Mouse (Mus musculus): Measurements from ENCODE around the gene Tm2d3.

The Tm2d3 gene

DNA sequence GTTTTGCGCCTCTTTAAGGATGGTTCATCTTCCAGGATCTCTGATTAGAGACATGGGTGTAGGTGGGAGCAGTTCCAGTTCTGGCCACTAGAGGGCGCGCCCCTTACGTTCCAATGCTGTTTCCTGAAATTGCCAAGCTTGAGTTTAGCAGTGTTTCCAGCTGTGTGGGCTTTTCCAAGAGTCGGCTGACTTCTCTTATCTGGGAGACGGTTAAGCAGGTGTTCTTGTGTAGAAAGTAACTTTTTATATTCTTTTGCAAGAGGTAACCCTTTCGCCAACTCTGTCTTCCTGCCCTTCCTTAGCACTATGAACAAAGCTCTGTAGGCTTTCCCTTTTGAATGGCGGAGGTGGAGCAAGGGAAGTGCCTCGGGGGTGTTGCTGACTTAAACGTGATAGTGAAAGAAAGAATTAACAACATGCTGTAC lies 13.9 kb downstream of the Tm2d3 start:
- peak; percentile 74 to 85 for DNase-seq (ENCODE audit: low spot score in 2 of 2)

DNA sequence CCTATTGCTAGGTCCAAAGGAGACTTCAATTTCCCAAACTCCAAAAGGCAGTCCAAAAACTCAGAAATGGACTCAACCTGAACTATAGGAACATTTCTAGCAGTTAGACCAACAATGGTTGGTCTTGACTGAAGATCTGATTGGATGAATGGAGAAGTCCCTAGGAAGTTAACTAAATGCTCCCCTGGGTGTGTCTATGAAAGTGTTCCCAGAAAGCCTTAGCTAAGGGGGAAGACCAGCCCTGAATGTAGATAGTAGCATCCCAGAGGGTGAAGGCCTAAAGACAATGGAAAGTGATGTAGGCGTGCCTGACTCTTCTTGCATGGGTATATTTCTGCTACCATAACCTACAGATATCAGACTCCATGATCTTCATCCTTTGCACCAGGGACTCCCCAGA lies 17.5 kb downstream of the Tm2d3 start:
- peak in 1 of 2 experiments; percentile 11 for DNase-seq (ENCODE audit: low spot score in 2 of 2)

DNA sequence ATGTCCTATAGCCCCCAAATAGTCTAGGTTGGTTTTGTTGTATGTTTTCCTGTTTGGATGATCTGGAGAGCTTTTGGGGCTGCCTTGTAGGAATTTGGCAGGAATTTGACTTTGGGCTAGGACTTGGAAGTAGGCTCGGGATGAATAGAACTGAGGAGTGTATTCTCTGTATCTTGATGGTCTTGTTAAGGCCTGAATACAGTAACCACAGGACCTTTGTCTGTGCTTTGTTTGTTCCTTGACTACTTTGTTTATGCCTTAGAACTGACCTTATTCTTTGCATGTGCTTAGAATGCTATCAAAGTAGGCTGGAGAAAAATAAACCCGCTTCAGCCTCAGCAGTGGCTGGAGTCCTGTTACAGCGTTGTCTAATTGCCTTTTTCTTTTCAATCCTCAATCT lies 19.3 kb downstream of the Tm2d3 start:
- DNase-seq (ENCODE audit: low spot score in 2 of 2) = no peak

DNA sequence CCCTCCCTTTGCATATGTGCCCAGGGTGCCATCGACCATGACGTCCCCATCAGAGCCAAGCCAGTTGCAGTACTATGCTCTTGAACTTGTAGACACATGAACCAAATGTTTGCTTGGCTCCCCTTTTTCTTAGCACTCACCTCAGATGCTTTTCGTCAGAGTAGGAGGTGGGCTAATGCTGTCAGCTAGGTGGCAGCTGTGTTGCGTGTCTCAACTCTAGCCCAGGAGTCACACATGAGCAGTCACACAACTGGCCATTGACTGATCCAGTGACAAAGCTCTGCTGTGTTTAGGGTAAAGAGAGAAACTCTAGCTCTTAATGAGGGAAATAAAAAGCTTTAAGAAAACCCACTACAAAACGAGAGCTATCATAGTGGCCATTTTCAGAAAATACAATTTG lies 22.8 kb downstream of the Tm2d3 start:
- DNase-seq (ENCODE audit: low spot score in 2 of 2) = no peak

DNA sequence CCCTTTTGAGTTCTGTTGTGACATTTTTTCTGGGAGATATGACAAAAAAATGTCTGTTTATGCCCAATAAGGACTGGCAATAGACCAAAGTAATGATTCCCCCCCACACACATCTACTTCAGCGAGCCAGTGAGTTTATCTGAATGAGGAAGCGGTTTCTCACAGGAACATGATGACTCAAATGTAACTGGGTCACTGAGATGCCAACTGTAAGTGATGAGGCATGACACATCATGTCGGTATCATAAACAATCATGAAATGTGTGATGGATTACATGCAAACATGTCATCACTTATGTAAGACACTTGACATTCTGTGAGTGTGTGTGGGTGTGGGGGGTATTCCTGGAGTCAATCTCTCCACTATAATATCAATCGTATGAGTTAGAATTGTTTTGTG lies 23.3 kb downstream of the Tm2d3 start:
- DNase-seq (ENCODE audit: low spot score in 2 of 2) = no peak

DNA sequence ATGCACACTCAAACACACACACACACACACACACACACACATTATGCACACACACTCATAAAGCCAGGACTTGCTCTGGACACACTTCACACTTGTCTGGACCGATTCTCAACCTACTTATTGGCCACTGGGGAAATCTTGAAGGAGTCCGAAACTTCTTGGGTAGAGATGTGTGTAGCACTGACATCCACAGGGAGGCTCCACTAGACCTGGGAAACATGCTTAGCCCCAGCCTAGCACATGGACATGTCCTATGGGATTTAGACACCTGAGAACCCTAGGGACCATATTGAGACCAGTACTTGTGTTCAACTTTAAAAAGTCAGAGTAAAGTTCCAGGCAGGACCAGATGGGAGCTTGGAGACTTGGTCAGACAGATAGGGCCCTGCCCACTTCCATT lies 43.1 kb downstream of the Tm2d3 start:
- no peak for DNase-seq (ENCODE audit: low spot score in 2 of 2)

DNA sequence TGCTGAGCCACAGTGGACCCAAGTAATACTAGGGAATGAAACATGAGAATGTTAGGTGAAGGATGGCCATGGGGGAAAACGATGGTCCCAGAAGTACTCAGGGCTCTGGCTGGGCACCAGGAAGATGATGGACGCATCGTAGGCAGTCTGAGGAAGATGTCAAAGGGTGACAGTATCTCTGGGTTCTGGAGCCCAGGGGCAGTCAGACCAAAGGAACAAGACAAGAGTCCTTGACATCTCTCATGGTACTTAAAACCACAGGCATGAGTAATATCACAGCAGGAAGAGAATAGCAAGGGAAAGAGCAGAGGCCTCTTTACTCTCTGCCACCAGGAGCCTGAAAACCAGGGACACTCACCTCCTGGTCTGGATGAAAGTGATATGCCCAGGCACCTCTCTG lies 44.3 kb downstream of the Tm2d3 start:
- no peak for DNase-seq (ENCODE audit: low spot score in 2 of 2)

DNA sequence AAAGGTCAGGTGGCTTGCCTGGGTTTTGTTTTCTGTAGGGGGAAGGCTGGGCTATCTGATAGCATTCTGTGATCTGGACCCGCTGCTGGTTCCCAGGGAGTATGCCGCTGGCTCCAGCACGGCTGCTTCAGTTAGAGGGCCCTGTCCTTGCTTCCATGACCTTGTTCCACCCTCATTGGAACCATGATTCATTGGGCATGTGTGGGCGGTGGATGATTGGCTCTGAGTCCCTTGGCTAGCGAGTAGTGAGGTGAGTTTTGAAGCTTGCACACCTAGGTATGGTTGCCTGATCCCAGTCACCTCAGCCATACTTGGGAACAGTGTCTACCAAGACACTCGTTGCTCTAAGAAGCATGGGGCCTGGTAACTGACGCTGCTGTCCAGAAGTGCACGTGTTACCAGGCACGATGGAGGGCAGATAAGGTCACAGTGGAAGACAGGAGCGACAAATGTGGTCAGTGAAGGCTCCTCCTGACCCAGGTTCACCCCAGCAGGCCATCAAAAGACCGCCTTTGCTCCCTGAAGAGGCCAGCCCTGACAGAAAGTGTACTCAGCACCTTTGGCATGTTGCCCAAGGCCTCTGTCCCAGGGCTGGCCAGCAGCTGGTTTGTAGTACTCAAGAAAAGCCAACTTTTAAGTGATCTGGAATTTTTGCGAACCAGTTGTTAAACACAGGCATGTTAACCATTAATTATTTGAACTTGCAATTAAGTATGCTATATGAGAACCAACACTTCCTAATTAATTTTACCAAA lies 46.5 kb downstream of the Tm2d3 start:
- DNase-seq (ENCODE audit: low spot score in 2 of 2) = no peak

DNA sequence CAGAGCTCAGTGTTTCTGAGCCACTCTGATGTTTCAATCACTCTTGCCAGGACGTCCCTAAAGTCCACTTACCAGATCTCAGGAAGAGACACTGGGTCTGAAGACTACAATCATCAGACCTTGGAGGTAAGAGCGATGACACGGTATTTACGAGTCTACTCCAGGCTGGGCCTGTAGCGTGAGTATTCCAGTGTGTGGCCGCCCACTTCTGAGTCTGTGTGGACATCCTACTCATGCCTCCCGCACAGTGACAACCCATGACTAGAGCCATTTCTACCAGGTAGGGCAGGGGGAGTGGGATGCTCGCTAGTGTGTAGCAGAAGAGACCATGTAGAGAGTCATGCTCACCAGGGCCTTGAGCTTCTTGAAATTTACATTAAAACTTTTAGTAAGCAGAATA lies 51.9 kb downstream of the Tm2d3 start:
- DNase-seq (ENCODE audit: low spot score in 2 of 2) = no peak

DNA sequence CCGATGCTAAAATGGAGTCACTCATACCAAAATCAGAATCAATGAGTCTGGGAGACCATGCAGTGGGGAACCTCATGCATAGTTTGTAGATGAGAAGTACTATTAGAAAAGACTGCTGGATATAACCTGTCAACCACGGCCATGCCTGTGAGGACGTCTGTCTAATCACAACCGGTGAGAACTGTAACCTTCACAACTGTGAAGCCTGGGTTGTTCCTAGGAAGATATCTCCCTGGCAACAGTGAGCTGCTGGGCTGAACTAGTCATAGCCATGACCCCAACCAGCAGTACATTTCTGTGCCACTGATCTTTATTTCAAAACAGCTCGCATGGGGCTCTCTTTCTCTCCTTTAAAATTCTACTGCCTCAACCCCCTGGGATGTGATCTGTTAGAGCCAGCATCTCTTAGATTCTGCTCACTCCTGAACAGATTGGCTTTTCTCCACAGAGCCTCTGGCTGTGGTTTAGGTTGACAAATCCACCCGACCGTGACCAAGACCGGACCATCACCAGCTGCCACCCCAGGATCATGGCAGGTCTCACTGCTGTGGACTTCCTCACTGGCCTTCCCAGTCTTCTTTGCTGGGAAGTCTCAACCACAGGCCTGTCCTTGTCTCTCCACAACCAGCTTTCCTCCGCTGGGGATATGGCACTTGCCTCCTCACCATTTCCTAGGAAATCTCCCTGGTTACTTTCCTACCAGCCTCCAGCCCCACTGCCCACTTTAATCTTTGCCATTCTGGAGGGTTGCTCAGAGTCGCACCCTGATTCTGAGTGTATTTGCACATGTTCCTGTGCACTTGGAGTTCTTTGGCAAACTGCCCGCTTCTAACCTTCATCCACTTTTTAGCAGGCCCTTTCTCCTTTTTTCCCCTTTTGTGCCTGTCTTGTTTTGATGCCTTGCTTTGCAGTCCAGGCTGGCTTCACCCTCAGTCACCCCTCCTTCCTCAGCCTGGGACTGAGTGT lies 57.3 kb downstream of the Tm2d3 start:
- peak in 1 of 2 experiments; percentile 4 for DNase-seq (ENCODE audit: low spot score in 2 of 2)

Data from cerebellum, postnatal 4 days (tissue).